Mouse (Mus musculus): ENCODE results near the gene Etnppl. TPM values are rescaled to one million over a fixed set of nuclear protein-coding genes. Genes with fewer than 3 reads are reported as not detected.

Gene Etnppl
- polyA plus RNA-seq, 1 experiment from 2014 or later, result 0.11 TPM

DNA sequence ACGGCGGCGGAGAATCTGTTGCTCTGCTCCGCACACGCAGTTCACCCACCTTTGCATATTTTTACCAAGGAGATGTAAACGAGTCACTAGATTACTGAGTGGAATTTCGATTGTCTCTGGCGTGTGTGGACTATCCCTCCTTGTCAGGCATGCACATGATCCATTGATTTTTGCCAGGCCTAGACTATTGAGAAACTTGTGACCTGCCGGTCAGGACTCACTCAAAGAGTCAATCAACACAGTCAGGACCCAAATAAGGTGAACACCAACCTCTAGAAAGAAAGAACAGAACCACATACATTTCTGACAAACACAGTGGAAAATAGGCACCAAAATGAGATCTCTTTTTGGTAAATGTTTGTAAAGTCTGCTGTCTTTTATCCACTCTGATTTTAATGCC is 2.8 kb upstream of the Etnppl start:
- H3K4me1 ChIP-seq (replicated peaks), result peaks cover 6% of the 10 kb centered on the region; the same call in 1 of the 2 replicates
- H3K27me3 ChIP-seq (replicated peaks), result no peaks in the 10 kb centered on the region
- no peaks in the 10 kb centered on the region for H3K36me3 ChIP-seq
- no peaks in the 10 kb centered on the region for H3K9me3 ChIP-seq
- no peak overlapping the region for H3K4me3 ChIP-seq (replicated peaks)
- no peak overlapping the region for H3K9ac ChIP-seq
- no peak overlapping the region for H3K4me2 ChIP-seq (replicated peaks)
- H3K27ac ChIP-seq, result no peak overlapping the region
- 71% methylated on average over 9 of the region's 9 CpGs for WGBS
- no peak for ATAC-seq

DNA sequence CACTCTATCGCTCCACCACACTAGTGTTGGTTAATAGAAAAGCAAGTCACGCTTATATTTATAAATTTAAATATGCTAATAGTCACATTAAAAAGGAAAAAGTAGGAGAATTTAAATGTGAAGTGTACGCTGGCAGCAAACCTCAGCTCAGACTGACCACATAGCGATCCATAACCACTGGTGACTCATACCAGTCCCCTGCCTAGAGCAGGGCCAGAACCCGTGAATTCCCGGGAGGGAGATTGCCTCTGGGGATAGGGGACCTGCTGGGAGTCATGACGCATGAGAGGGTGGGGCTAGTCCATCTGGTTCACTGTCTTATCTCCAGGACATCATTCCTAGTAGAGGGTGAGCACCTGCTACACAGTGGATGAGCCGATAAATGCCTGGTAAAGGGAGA is 1.6 kb upstream of the Etnppl start:
- ATAC-seq, result no peak
- WGBS, result 61% methylated on average over 8 of the region's 8 CpGs
- Histone ChIP-seq H3K36me3 (no peaks in the 10 kb centered on the region), H3K4me1 (replicated peaks) (peaks cover 6% of the 10 kb centered on the region; the same call in 1 of the 2 replicates), H3K27ac (no peak overlapping the region), H3K9ac (no peak overlapping the region), H3K4me3 (replicated peaks) (no peak overlapping the region), H3K4me2 (replicated peaks) (no peak overlapping the region), H3K27me3 (replicated peaks) (no peaks in the 10 kb centered on the region), H3K9me3 (no peaks in the 10 kb centered on the region)

DNA sequence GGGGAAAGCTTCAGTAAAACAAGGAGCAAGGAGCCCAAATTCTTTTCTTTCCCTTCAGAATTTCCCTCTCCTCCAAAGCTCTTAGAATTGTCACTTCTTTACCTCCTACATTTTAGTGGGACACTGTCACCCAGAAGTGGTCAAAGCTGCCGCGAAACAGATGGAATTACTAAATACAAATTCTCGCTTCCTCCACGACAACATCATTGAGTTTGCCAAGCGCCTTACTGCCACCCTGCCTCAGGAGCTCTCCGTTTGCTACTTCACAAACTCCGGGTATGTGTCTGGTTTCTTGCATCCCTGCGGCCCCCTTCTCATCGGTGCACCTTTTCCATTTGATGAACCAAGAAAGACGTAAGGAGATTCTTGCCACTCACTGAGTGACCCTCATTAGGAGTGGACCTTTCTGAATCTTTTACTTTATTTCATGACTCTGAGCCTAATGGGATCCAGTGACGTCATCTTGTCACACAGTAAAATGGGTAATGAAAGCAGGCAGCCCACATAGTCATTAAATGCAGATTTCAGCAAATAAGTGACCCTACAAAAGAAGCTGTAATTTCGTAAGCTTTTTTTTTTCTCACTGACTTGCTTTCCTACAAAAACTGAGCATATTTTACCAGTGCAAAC is 3.4 kb downstream of the Etnppl start:
- 71% methylated on average over 12 of the region's 12 CpGs for WGBS
- no peak for ATAC-seq
- no peak overlapping the region for H3K9ac ChIP-seq

DNA sequence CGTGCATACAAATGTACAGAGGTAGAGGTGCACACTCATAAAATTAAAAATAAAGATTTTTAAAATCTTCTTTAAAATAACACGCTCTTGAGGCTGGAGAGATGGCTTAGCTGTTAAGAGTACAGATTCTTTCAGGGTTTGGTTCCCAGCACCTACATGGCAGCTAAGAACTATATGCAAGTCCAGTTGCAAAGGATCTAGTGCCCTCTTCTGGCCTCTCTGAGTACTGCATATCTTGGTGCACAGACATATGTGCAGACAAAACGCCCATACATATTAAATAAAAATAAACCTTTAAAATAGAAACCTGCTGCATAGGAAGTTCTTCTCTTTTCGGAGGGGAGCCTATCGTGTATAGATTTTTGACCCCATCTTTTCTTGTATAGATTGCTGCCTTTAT is 11.1 kb downstream of the Etnppl start:
- Histone ChIP-seq H3K9me3 (no peaks in the 10 kb centered on the region), H3K9ac (no peak overlapping the region), H3K4me1 (replicated peaks) (no peaks in the 10 kb centered on the region), H3K27ac (no peak overlapping the region), H3K4me2 (replicated peaks) (no peak overlapping the region), H3K4me3 (replicated peaks) (no peak overlapping the region), H3K27me3 (replicated peaks) (no peaks in the 10 kb centered on the region), H3K36me3 (no peaks in the 10 kb centered on the region)
- 90% methylated on average over 5 of the region's 5 CpGs for WGBS
- no peak for ATAC-seq

More for the DNA sequence above, 3.4 kb downstream of the Etnppl start:
- no peaks in the 10 kb centered on the region for H3K9me3 ChIP-seq
- H3K4me1 ChIP-seq (replicated peaks), result peaks cover 6% of the 10 kb centered on the region; the same call in 1 of the 2 replicates
- no peak overlapping the region for H3K4me3 ChIP-seq (replicated peaks)
- H3K27me3 ChIP-seq (replicated peaks), result no peaks in the 10 kb centered on the region
- no peaks in the 10 kb centered on the region for H3K36me3 ChIP-seq
- no peak overlapping the region for H3K27ac ChIP-seq
- H3K4me2 ChIP-seq (replicated peaks), result no peak overlapping the region

DNA sequence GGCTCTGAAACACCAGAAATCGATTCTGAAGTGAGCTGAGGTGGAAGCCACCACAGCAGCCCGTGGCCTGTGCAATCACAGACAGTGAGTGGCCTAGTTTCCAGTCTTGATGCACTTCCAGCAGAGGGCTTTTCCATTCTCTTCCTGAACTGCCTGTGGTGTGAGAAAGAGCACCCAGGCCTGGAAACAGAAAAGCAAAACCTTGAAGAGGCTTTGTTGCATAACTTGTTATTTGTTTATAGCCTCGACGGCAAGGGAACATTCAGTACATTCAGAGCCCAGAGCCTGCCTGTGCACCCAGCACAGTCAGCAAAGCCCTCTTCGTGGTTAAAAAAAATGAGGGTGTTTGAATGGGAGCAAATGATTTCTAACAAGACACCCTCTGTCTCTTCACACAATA is 16.6 kb downstream of the Etnppl start:
- ATAC-seq, result no peak
- H3K27ac ChIP-seq, result no peak overlapping the region
- WGBS, result 63% methylated on average over 5 of the region's 5 CpGs

DNA sequence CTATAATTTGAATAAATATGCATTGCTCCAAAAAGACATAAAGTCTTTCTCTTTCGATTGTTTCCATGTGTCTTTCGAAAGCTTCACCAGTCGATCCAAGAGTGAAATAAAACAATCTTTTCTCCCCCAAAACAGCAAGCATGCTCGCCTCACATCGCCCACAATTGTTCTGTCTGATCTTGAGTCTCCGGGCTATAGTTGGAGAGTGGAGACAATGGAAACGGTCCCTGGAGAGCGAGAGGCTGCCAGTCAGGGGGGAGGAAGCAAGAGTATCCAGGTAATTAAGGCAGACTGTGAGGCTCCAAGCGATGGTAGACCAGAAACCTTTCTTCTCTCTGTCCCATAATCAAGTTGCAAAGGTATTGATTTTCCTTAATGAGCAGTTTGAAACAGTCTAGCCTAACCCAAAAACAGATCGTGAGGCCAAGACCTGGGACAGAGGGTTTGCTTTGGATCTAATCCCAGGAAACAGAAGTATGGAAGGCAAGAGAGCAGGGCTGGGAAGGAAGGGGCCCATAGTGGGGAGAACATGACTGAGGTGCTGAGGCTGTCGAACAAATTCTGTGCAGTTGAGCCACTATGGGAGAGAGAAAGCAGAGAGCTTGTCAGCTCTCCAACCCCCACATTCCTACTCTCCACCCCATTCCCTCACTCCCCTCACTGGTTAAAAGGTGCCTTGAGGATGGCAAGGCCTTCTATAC is 29.0 kb downstream of the Etnppl start:
- Histone ChIP-seq H3K36me3 (no peaks in the 10 kb centered on the region), H3K4me1 (replicated peaks) (no peaks in the 10 kb centered on the region), H3K27me3 (replicated peaks) (no peaks in the 10 kb centered on the region), H3K4me3 (replicated peaks) (no peak overlapping the region), H3K9me3 (no peaks in the 10 kb centered on the region), H3K27ac (no peak overlapping the region), H3K9ac (no peak overlapping the region), H3K4me2 (replicated peaks) (no peak overlapping the region)
- whole genome bisulfite sequencing, result 77% methylated on average over 11 of the region's 11 CpGs
- no peak for ATAC-seq

More for the DNA sequence above, 16.6 kb downstream of the Etnppl start:
- no peak overlapping the region for H3K4me2 ChIP-seq (replicated peaks)
- H3K27me3 ChIP-seq (replicated peaks), result no peaks in the 10 kb centered on the region
- H3K9ac ChIP-seq, result no peak overlapping the region
- H3K4me3 ChIP-seq (replicated peaks), result no peak overlapping the region
- H3K36me3 ChIP-seq, result no peaks in the 10 kb centered on the region
- no peaks in the 10 kb centered on the region for H3K9me3 ChIP-seq
- no peaks in the 10 kb centered on the region for H3K4me1 ChIP-seq (replicated peaks)

DNA sequence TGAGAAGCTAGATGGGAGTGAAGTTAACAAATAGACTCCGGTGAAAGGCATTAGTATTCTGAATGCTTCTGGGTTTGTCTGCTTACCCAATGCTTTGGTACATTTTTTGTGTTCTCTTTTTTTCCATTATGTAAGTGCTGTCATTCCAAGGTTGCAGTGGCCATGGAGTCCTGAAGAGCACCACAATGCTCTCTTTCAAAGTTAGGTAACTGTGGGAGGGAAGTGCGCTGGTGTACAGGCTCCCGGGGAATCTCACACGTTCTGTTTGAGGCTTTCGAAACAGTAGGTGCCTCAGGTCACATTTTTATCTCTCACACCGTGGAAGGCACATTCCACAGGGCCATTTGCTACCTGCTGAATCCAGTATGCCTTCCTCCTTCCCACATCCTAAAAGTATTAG is 32.3 kb downstream of the Etnppl start:
- H3K4me2 ChIP-seq (replicated peaks), result no peak overlapping the region
- no peaks in the 10 kb centered on the region for H3K4me1 ChIP-seq (replicated peaks)
- no peak for ATAC-seq
- H3K9ac ChIP-seq, result no peak overlapping the region
- no peaks in the 10 kb centered on the region for H3K27me3 ChIP-seq (replicated peaks)
- no peaks in the 10 kb centered on the region for H3K9me3 ChIP-seq
- H3K4me3 ChIP-seq (replicated peaks), result no peak overlapping the region
- no peaks in the 10 kb centered on the region for H3K36me3 ChIP-seq
- no peak overlapping the region for H3K27ac ChIP-seq
- WGBS, result 52% methylated on average over 6 of the region's 6 CpGs

DNA sequence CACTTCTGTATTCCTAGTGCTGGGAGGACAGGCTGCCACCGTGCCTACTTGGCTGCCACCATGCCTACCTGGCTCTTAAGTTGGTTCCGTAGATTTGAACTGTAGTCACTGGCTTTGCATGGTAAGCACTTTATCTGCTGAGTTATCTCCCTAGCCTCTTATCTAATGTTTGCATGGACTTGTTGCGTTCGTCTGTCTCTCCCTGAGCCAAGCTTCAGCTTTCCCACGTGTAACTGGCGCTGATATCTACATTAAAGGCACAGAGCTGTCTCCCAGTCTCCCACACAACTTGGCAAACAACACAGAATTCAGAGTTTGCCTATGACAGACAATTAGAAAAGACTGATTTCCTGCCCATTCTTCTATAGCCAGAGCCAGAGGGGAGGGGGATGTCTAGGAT is 43.4 kb downstream of the Etnppl start:
- H3K36me3 ChIP-seq, result no peaks in the 10 kb centered on the region
- H3K9ac ChIP-seq, result no peak overlapping the region
- H3K4me2 ChIP-seq (replicated peaks), result no peak overlapping the region
- H3K27me3 ChIP-seq (replicated peaks), result no peaks in the 10 kb centered on the region
- H3K9me3 ChIP-seq, result no peaks in the 10 kb centered on the region
- no peak for ATAC-seq
- no peak overlapping the region for H3K27ac ChIP-seq
- WGBS, result 49% methylated on average over 6 of the region's 6 CpGs
- no peaks in the 10 kb centered on the region for H3K4me1 ChIP-seq (replicated peaks)
- H3K4me3 ChIP-seq (replicated peaks), result no peak overlapping the region

DNA sequence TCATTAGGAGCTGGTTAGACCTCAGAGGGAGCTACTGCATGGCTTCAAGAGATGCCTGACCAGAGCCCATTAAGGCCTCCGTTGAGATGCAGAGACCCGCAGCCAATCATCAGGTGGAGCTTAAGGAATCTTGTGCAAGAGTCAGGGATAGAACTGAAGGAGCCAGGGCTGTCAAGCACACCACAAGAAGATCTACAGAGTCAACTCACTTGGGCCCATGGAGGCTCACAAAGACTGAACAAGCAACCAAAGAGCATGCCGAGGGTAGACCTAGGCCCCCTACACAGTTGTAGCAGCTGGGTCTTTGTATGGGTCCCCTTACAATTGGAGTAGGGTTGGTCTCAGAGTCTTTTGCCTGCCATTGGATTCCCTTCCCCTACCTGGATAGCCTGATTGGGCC is 45.2 kb downstream of the Etnppl start:
- ATAC-seq, result no peak

DNA sequence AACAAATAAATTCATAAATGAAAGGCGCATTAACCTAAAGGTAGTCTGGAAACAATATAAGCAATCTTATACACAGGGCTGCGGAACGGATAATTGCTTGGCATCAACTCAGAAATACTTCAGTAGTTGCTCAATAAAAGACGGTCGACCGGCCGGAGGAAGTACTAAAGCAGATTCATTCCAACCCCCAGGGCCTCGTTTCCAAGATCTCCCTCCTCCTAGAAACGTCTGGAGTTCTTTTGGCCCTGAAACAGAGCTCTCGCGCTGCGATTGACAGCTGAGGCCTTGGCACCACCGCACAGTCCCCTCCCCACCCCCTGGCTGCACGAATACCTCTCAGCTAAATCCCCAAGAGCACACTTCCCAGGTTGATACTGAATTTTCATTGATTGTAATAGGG is 54.0 kb downstream of the Etnppl start:
- Histone ChIP-seq H3K27me3 (replicated peaks) (no peaks in the 10 kb centered on the region), H3K4me1 (replicated peaks) (no peaks in the 10 kb centered on the region), H3K27ac (no peak overlapping the region), H3K9ac (no peak overlapping the region), H3K9me3 (no peaks in the 10 kb centered on the region), H3K36me3 (no peaks in the 10 kb centered on the region), H3K4me2 (replicated peaks) (no peak overlapping the region), H3K4me3 (replicated peaks) (no peak overlapping the region)
- 75% methylated on average over 14 of the region's 14 CpGs for WGBS
- ATAC-seq, result no peak

More for the DNA sequence above, 45.2 kb downstream of the Etnppl start:
- H3K27ac ChIP-seq, result no peak overlapping the region
- H3K36me3 ChIP-seq, result no peaks in the 10 kb centered on the region
- no peak overlapping the region for H3K4me2 ChIP-seq (replicated peaks)
- no peak overlapping the region for H3K4me3 ChIP-seq (replicated peaks)
- WGBS, result 94% methylated on average over 3 of the region's 3 CpGs
- H3K27me3 ChIP-seq (replicated peaks), result no peaks in the 10 kb centered on the region
- no peak overlapping the region for H3K9ac ChIP-seq
- H3K9me3 ChIP-seq, result no peaks in the 10 kb centered on the region
- H3K4me1 ChIP-seq (replicated peaks), result no peaks in the 10 kb centered on the region

DNA sequence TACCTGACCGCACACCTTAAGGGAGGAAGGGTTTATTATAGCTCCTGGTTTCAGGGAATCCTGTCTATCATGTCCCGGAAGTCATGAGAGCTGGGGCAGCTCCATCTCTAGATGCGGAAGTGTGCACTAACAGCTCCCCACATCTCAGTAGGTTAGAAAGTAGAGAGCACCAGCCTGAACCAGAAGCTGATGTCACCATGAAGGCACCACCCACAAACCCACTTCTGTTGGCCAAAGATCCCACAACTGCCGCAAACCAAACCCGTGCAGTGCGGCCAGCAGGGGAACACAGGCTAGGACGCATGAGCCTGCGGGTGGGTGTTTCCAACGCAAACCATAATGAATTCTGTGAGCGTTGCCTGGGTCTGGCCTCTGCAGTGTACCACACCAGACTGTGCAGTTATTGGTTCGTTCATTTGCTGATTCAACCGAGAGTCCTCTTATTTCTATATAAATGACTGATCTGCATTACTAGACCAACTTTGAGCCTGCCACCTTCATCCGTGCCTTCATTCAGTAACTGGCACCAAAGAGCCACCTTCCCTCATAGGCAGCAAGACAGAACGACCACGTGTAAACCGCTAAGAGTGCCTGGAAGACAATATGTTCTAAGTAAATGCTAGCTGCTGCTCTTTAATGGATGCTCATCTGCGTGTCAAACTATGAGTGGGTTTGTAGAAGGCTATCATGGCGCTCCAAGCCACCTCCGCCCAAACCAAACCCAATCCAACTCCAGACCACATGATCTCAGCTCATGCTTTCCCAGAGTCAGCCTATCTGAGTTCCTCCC is 60.6 kb downstream of the Etnppl start:
- Histone ChIP-seq H3K4me3 (replicated peaks) (no peak overlapping the region), H3K4me2 (replicated peaks) (no peak overlapping the region), H3K27me3 (replicated peaks) (no peaks in the 10 kb centered on the region), H3K9me3 (no peaks in the 10 kb centered on the region), H3K9ac (no peak overlapping the region), H3K27ac (no peak overlapping the region), H3K4me1 (replicated peaks) (no peaks in the 10 kb centered on the region), H3K36me3 (no peaks in the 10 kb centered on the region)
- no peak for ATAC-seq
- WGBS, result 93% methylated on average over 19 of the region's 19 CpGs

DNA sequence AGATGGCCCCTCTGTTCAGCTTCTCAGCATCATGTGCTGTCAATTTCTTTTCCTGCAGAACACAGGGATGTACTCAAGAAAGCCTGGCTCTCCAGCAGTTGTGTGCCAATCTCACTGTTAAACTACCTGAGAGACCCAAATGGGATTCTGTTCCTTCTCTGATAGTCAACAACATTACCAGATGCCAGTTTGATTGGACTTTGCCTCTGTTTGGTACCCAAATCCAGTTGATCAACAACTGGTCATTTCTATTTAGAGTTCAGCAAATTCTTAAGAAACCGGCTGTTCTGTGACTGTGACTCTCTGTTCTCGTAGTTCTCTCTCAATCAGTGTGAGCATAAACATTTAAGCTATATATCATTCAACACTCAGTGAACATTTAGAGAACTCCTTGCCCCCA is 64.0 kb downstream of the Etnppl start:
- Histone ChIP-seq H3K9me3 (no peaks in the 10 kb centered on the region), H3K4me1 (replicated peaks) (no peaks in the 10 kb centered on the region), H3K27me3 (replicated peaks) (no peaks in the 10 kb centered on the region), H3K36me3 (no peaks in the 10 kb centered on the region), H3K27ac (no peak overlapping the region), H3K9ac (no peak overlapping the region), H3K4me2 (replicated peaks) (no peak overlapping the region), H3K4me3 (replicated peaks) (no peak overlapping the region)
- no peak for ATAC-seq
- 75% methylated on average over 2 of the region's 2 CpGs for WGBS
